Mouse (Mus musculus) small intestine, adult 2 months (tissue): ENCODE results near the gene D8Ertd738e.

Experiments used
- CTCF ChIP-seq: fragments of 200-500 bp; IDR thresholded peaks from 2 replicates; pipeline ENCODE4 v1.5.1; 2012; ENCODE audit warnings: low read depth, mild to moderate bottlenecking, control low read depth, inconsistent platforms, low read length, moderate library complexity, mixed read lengths; ENCODE audit not compliant: insufficient replicate concordance, insufficient read length; ENCODE audit errors: extremely low read depth
- POLR2A ChIP-seq: fragments of 200-500 bp; IDR thresholded peaks from 2 replicates; pipeline ENCODE4 v1.6.1; 2012; ENCODE audit warnings: low read depth, mild to moderate bottlenecking, control low read depth, inconsistent platforms, low read length, moderate library complexity

DNA sequence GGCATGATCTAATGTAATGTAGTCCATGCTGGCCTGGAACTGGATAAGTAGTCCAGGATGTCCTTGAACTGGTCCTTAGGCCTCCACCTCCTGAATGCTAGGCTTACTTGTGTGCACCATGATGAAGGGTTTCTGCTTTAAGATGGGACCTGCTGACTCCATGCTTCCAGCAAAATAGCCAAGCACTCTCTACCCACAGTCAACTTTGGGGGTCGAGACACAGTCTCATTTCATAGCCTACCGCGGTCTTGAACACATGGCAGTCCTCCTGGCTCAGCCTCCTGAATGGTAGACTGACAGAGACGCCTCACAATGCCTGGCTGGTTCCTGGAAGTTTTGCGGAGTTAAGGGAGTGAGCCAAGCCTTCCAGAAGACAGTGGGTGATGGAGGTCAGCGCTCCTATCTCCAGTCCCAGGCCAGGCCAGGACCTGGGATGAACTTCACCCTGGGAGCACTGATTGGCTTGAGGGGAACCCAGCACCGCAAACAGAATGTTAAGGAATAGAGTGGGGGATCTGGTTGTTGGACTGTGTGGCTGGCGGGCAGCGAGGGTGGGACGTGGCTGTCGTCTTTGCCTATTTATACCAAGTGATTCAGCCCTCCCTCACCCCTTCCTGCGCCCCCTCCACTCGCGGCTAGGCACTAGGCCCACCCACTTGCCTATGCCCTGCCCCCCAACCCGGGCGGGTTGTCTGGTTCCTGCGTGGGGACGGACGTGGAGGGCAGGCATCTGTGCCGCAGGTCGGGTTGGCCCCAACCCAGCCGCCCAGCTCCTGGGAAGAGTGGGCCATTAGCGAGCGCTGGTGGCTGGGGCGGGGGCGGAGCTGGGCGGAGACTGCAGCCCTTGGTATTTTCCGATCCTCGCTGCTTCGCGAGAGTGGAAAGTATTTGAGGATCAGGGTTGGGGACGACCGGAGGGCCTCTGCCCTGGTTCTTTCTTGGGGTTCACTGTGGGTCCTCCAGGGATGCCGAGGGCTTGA, 46.3 kb downstream of the D8Ertd738e start:
- TF ChIP-seq CTCF (no peak), POLR2A (peak; percentile 31; the same call in 1 of the 2 replicates)
